ENCODE assay signal across 34 mouse cellular contexts in genomic region chr19:44968329-44968728, GRCm38 (mm10).
"Had no signal": no experiment of that assay in that cellular context is flagged by ENCODE, and none has a peak within 500 bp of the region (broad histone marks: within the 10 kb centered on the region; RNA-seq: fewer than 3 reads in every experiment).

No protein-coding gene starts in this region.

- H3K4me3 ChIP-seq: heart, embryonic 10.5 days; heart, embryonic 13.5 days; heart, embryonic 15.5 days; hindbrain, embryonic 10.5 days; hindbrain, embryonic 12.5 days; hindbrain, embryonic 13.5 days; hindbrain, embryonic 15.5 days; intestine, embryonic 15.5 days; kidney, embryonic 15.5 days; layer of hippocampus, adult 2 months; left cerebral cortex, adult 2 months had no signal

- H3K9me3 ChIP-seq: heart, embryonic 10.5 days; heart, embryonic 13.5 days; heart, embryonic 15.5 days; hindbrain, embryonic 10.5 days; hindbrain, embryonic 12.5 days; hindbrain, embryonic 13.5 days; hindbrain, embryonic 15.5 days; intestine, embryonic 15.5 days; kidney, embryonic 15.5 days had no signal

- H3K9ac ChIP-seq: heart, embryonic 13.5 days; heart, embryonic 15.5 days; hindbrain, embryonic 12.5 days; hindbrain, embryonic 13.5 days; hindbrain, embryonic 14.5 days; hindbrain, embryonic 15.5 days; intestine, embryonic 15.5 days; kidney, embryonic 15.5 days had no signal

- H3K27me3 ChIP-seq: heart, embryonic 13.5 days; heart, embryonic 15.5 days; hindbrain, embryonic 12.5 days; hindbrain, embryonic 13.5 days; hindbrain, embryonic 15.5 days; intestine, embryonic 15.5 days; kidney, embryonic 15.5 days had no signal

- H3K4me2 ChIP-seq: heart, embryonic 11.5 days; heart, embryonic 13.5 days; heart, embryonic 15.5 days; hindbrain, embryonic 12.5 days; hindbrain, embryonic 13.5 days; hindbrain, embryonic 14.5 days; hindbrain, embryonic 15.5 days; intestine, embryonic 15.5 days; kidney, embryonic 15.5 days had no signal

- H3K4me1 ChIP-seq: heart, embryonic 10.5 days; heart, embryonic 13.5 days; heart, embryonic 15.5 days; hindbrain, embryonic 10.5 days; hindbrain, embryonic 12.5 days; hindbrain, embryonic 13.5 days; hindbrain, embryonic 15.5 days; intestine, embryonic 15.5 days; kidney, embryonic 15.5 days had no signal

- DNase-seq: heart, postnatal 10 days; heart, postnatal 14 days; heart, postnatal 36 days; heart, postnatal 4 days; kidney, adult 11 months; kidney, adult 18-20 months; kidney, adult 2 months; kidney, adult 8-10 months; kidney, adult 9 months; kidney, postnatal 10 days; kidney, postnatal 14 days; kidney, postnatal 25 days; kidney, postnatal 36 days; kidney, postnatal 4 days; layer of hippocampus, adult 9-11 months; layer of hippocampus, postnatal 36 days had no signal

- H3K27ac ChIP-seq: heart, embryonic 10.5 days; heart, embryonic 13.5 days; heart, embryonic 15.5 days; hindbrain, embryonic 10.5 days; hindbrain, embryonic 12.5 days; hindbrain, embryonic 13.5 days; hindbrain, embryonic 14.5 days; hindbrain, embryonic 15.5 days; hindbrain, postnatal 0 days; intestine, embryonic 15.5 days; kidney, embryonic 15.5 days; kidney, postnatal 0 days; layer of hippocampus, adult 2 months; left cerebral cortex, adult 2 months had no signal

- ATAC-seq: hindbrain, embryonic 16.5 days; hindbrain, postnatal 0 days; inflammation-experienced regulatory T-cells, adult 6 months; intestine, embryonic 15.5 days; intestine, embryonic 16.5 days had no signal
